ENCODE assay signal across 21 mouse cellular contexts in genomic region chr12:85447490-85447889, GRCm38 (mm10). TPM values are rescaled to one million over a fixed set of nuclear protein-coding genes. Genes with fewer than 3 reads are reported as not detected.
A peak's percentile ranks its signal among the peaks of the same experiment; 100 is the strongest.
DNase-seq lines count a peak whose midpoint lies in the region; ATAC-seq and TF ChIP-seq lines count a peak whose summit lies in the region.
"Had no signal": no experiment of that assay in that cellular context is flagged by ENCODE, and none has a peak within 500 bp of the region (broad histone marks: within the 10 kb centered on the region; RNA-seq: fewer than 3 reads in every experiment).

No protein-coding gene starts in this region.

- H3K27ac ChIP-seq in lung, postnatal 0 days (ENCODE audit: low read length) = no peak overlapping the region
- no peak overlapping the region for H3K27ac ChIP-seq in heart, embryonic 11.5 days (ENCODE audit: low read depth, low read length)
- H3K27ac ChIP-seq: forebrain, embryonic 10.5 days; forebrain, embryonic 13.5 days; heart, embryonic 15.5 days; hindbrain, embryonic 14.5 days; hindbrain, postnatal 0 days had no signal

- no peak for ATAC-seq in lung, postnatal 0 days
- no peak for ATAC-seq in heart, embryonic 11.5 days (replicated peaks; ENCODE audit: insufficient number of reproducible peaks, low FRiP score, low TSS enrichment)
- ATAC-seq: forebrain, embryonic 13.5 days; forebrain, embryonic 16.5 days; hindbrain, postnatal 0 days; intestine, embryonic 16.5 days had no signal

- TF ChIP-seq EP300 in lung, postnatal 0 days (IDR thresholded peaks at IDR 0.05) = no peak

- no peak overlapping the region for H3K9ac ChIP-seq in lung, postnatal 0 days (replicated peaks; ENCODE audit: low read depth)
- H3K9ac ChIP-seq in heart, embryonic 11.5 days (ENCODE audit: low read depth, low read length) = no peak overlapping the region
- H3K9ac ChIP-seq: forebrain, embryonic 13.5 days; heart, embryonic 12.5 days; heart, embryonic 15.5 days; hindbrain, embryonic 14.5 days had no signal

- H3K36me3 ChIP-seq in lung, postnatal 0 days (ENCODE audit: insufficient read depth, low read length) = no peaks in the 10 kb centered on the region
- H3K36me3 ChIP-seq in myocyte (ENCODE audit: control insufficient read depth, insufficient read depth) = no peaks in the 10 kb centered on the region
- H3K36me3 ChIP-seq in heart, embryonic 11.5 days (ENCODE audit: control insufficient read depth, insufficient read depth, low read length) = no peaks in the 10 kb centered on the region
- H3K36me3 ChIP-seq: forebrain, embryonic 10.5 days; heart, embryonic 12.5 days; heart, embryonic 15.5 days had no signal

- no peaks in the 10 kb centered on the region for H3K79me2 ChIP-seq in myocyte (ENCODE audit: control insufficient read depth, insufficient read depth)

- DNase-seq in gastrocnemius, adult 18-20 months (ENCODE audit: low spot score) = peak; percentile 69
- no peak for DNase-seq in gastrocnemius, postnatal 36 days
- DNase-seq in lung, postnatal 0 days (ENCODE audit: low spot score) = peak; percentile 42
- no peak for DNase-seq in lung, postnatal 36 days
- DNase-seq: adrenal gland, adult 8-10 months; adrenal gland, postnatal 25 days; cerebellum, adult 18-20 months; cerebellum, adult 9-10 months; cerebellum, postnatal 14 days; heart, adult 11 months; heart, postnatal 10 days had no signal

- H3K4me3 ChIP-seq in lung, postnatal 0 days (ENCODE audit: low read depth, low read length) = no peak overlapping the region
- H3K4me3 ChIP-seq in myocyte = no peak overlapping the region
- no peak overlapping the region for H3K4me3 ChIP-seq in heart, embryonic 11.5 days (ENCODE audit: low read depth, low read length)
- H3K4me3 ChIP-seq: forebrain, embryonic 10.5 days; forebrain, embryonic 13.5 days; heart, embryonic 12.5 days; heart, embryonic 15.5 days had no signal

- intact Hi-C loops in gastrocnemius, postnatal 36 days (cut with DNase I) = no loop called here

- TF ChIP-seq CTCF in lung, postnatal 0 days (IDR thresholded peaks at IDR 0.05) = no peak

- no peaks in the 10 kb centered on the region for H3K27me3 ChIP-seq in lung, postnatal 0 days (replicated peaks; ENCODE audit: insufficient read depth, low read length)
- H3K27me3 ChIP-seq in myocyte (ENCODE audit: control insufficient read depth, insufficient read depth, insufficient read length) = peaks cover 3% of the 10 kb centered on the region
- no peaks in the 10 kb centered on the region for H3K27me3 ChIP-seq in heart, embryonic 11.5 days (ENCODE audit: control insufficient read depth, insufficient read depth, low read length)
- H3K27me3 ChIP-seq: forebrain, embryonic 13.5 days; heart, embryonic 12.5 days; heart, embryonic 15.5 days had no signal

- TF ChIP-seq POLR2A in myocyte (IDR thresholded peaks at IDR 0.05; ENCODE audit: insufficient read length, low read depth) = no peak

- H3K9me3 ChIP-seq in lung, postnatal 0 days (ENCODE audit: low read length) = no peaks in the 10 kb centered on the region
- no peaks in the 10 kb centered on the region for H3K9me3 ChIP-seq in heart, embryonic 11.5 days (replicated peaks; ENCODE audit: control insufficient read depth, low read length)
- H3K9me3 ChIP-seq: forebrain, embryonic 10.5 days; forebrain, embryonic 13.5 days; heart, embryonic 12.5 days; heart, embryonic 15.5 days had no signal

- H3ac ChIP-seq in myocyte (ENCODE audit: control insufficient read depth, insufficient read length) = no peak overlapping the region

- WGBS in lung, postnatal 0 days = 27% methylated on average over 4 of the region's 4 CpGs
- whole genome bisulfite sequencing in heart, embryonic 11.5 days (ENCODE audit: insufficient replicate concordance) = 61% methylated on average over 4 of the region's 4 CpGs

- H3K4me2 ChIP-seq in lung, postnatal 0 days (replicated peaks; ENCODE audit: low read depth, low read length) = no peak overlapping the region
- peak overlapping the region; percentile 35 for H3K4me2 ChIP-seq in myocyte (ENCODE audit: low read depth)
- H3K4me2 ChIP-seq in heart, embryonic 11.5 days = no peak overlapping the region
- H3K4me2 ChIP-seq: forebrain, embryonic 13.5 days; heart, embryonic 12.5 days; heart, embryonic 15.5 days; hindbrain, embryonic 14.5 days had no signal

- peaks cover 5% of the 10 kb centered on the region; the same call in 1 of the 2 replicates for H3K4me1 ChIP-seq in lung, postnatal 0 days (ENCODE audit: insufficient read depth, low read depth, low read length)
- H3K4me1 ChIP-seq in heart, embryonic 11.5 days (ENCODE audit: control insufficient read depth, insufficient read depth, low read length) = peaks cover 18% of the 10 kb centered on the region

TF ChIP-seq in myocyte, 11 proteins besides CTCF, POLR2A, EP300 and RAD21:
- TF ChIP-seq MAX (IDR thresholded peaks at IDR 0.05; ENCODE audit: low read depth) = no peak
- TF ChIP-seq CEBPB (IDR thresholded peaks at IDR 0.05; ENCODE audit: insufficient read depth, poor library complexity, severe bottlenecking) = peak; percentile 58; the same call in 1 of the 2 replicates

RNA-seq across cellular contexts. Expression of gene Fos, which starts 26.2 kb away (rescaled TPM):
- 10 to 100 TPM in 1 of 2 experiments, 1 to 10 TPM in 1; 6.5 to 69.9 TPM for total RNA-seq in gastrocnemius, adult 18-20 months (2021)
- 10 to 100 TPM in 1 of 2 experiments, 1 to 10 TPM in 1; 7.2 to 13.7 TPM for total RNA-seq in gastrocnemius, postnatal 36 days (2021)
- 30.8 and 33.8 TPM in 2 replicates for polyA plus RNA-seq in lung, postnatal 0 days (2015; fragmentation: Nextera tagmentation; extraction: Ambion mirVana)
- 3.1 TPM for polyA plus RNA-seq in myocyte (2012; fragmentation: generic; extraction: Trizol)
- 4.5 and 6.3 TPM in 2 replicates for polyA plus RNA-seq in heart, embryonic 11.5 days (2014; fragmentation: Nextera tagmentation; extraction: Ambion mirVana)

Comparison
In these comparisons a context has a peak if more than half of its experiments do, and no peak if none do; other contexts are left out.
1. DNase-seq: peak in gastrocnemius, adult 18-20 months (single experiment) and lung, postnatal 0 days (single experiment); none in gastrocnemius, postnatal 36 days (0 of 2) and lung, postnatal 36 days (single experiment).